Mouse (Mus musculus) heart, postnatal 0 days (tissue): ENCODE measurements around the gene Ddx19a.
"Not testable (repeated sequence)": the region's sequence is repeated elsewhere in the genome, so short reads cannot be mapped to it uniquely, and the experiment has no call there.

Experiments
- CTCF ChIP-seq: IDR thresholded peaks from 2 replicates; pipeline ENCODE4 v1.5.1; 2016; ENCODE audit warnings: antibody characterized with exemption, control low read depth, low read depth
- EP300 ChIP-seq: IDR thresholded peaks from 2 replicates; pipeline ENCODE4 v1.6.1; 2016; ENCODE audit warnings: antibody characterized with exemption, low read depth

DNA sequence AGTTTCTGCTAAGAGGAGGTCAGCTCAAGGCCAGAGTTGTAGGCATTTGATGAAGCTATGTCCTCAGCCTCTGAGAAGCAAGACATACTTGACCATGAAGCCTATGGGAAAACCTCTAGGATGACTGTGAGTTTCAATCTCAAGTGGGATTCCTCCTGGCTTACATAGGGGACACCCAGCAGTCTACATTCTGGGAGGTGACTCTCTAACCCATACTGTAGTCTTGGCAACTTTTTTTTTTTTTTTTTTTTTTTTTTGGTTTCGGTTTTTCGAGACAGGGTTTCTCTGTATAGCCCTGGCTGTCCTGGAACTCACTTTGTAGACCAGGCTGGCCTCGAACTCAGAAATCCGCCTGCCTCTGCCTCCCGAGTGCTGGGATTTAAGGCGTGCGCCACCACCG lies 67.9 kb downstream of the Ddx19a start:
- TF ChIP-seq EP300, CTCF: not testable (repeated sequence)
